In genomic region chr6:53067989-53068874, GRCm38 (mm10) we compare ENCODE assay signal across 8 mouse cellular contexts. TPM values are rescaled to one million over a fixed set of nuclear protein-coding genes. Genes with fewer than 3 reads are reported as not detected.
A peak's percentile ranks its signal among the peaks of the same experiment; 100 is the strongest.
DNase-seq lines count a peak whose midpoint lies in the region; ATAC-seq and TF ChIP-seq lines count a peak whose summit lies in the region.

Jazf1 (minus strand) TSS chr6:53068631.

- TF ChIP-seq CTCF in embryonic fibroblast, embryonic 13.5 days (IDR thresholded peaks at IDR 0.05; ENCODE audit: borderline replicate concordance, insufficient read depth, low read length), result no peak
- no peak for TF ChIP-seq CTCF in kidney, postnatal 0 days (IDR thresholded peaks at IDR 0.05; ENCODE audit: low read depth)
- no peak for TF ChIP-seq CTCF in stomach, postnatal 0 days (IDR thresholded peaks at IDR 0.05; ENCODE audit: low read depth)

- no peak for TF ChIP-seq POLR2A in embryonic fibroblast, embryonic 13.5 days (IDR thresholded peaks at IDR 0.05; ENCODE audit: low read depth, low read length)

- peak within 1 kb of the TSS; percentile 89 for H3K9ac ChIP-seq in heart, embryonic 14.5 days (ENCODE audit: low read length)
- peak within 1 kb of the TSS; percentile 69 for H3K9ac ChIP-seq in kidney, postnatal 0 days (ENCODE audit: low read depth, low read length)
- peak within 1 kb of the TSS; percentile 47; the same call in 1 of the 2 replicates for H3K9ac ChIP-seq in liver, embryonic 13.5 days
- H3K9ac ChIP-seq in stomach, postnatal 0 days (ENCODE audit: low read length), result peak within 1 kb of the TSS; percentile 69

- 0 out of 2 replicates have a peak, but pooled peaks cover 2% of the 10 kb centered on the region for H3K4me1 ChIP-seq in embryonic fibroblast, embryonic 13.5 days (ENCODE audit: control insufficient read depth, insufficient read depth, low read length)
- H3K4me1 ChIP-seq in heart, embryonic 14.5 days (ENCODE audit: control insufficient read depth in 2 of 2, insufficient read depth in 2 of 2, low read length in 2 of 2), result peaks cover 14 to 19% of the 10 kb centered on the region in 2 experiments
- H3K4me1 ChIP-seq in kidney, postnatal 0 days (replicated peaks; ENCODE audit: insufficient read depth, low read length), result no peaks in the 10 kb centered on the region
- H3K4me1 ChIP-seq in liver, embryonic 13.5 days (replicated peaks), result no peaks in the 10 kb centered on the region
- H3K4me1 ChIP-seq in stomach, postnatal 0 days (replicated peaks; ENCODE audit: control insufficient read depth, insufficient read depth), result no peaks in the 10 kb centered on the region

- peak; percentile 39 to 56 for DNase-seq in B cell, adult 2 months
- DNase-seq in adrenal gland, postnatal 36 days, result peak; percentile 73 to 78
- DNase-seq in kidney, postnatal 0 days (ENCODE audit: low spot score), result peak; percentile 36
- DNase-seq in liver, embryonic 13.5 days, result no peak
- DNase-seq in natural killer cell, adult 2 months (ENCODE audit: low spot score in 2 of 2), result peak; percentile 21 to 31
- DNase-seq in stomach, postnatal 0 days (ENCODE audit: low spot score), result peak; percentile 57

- no peak within 1 kb of the TSS for H3K27ac ChIP-seq in embryonic fibroblast, embryonic 13.5 days (ENCODE audit: insufficient read depth, low read length)
- H3K27ac ChIP-seq in heart, embryonic 14.5 days (replicated peaks in 1 of 2; ENCODE audit: control insufficient read depth in 1 of 2, insufficient read depth in 1 of 2, low read depth in 2 of 2, low read length in 2 of 2), result peak within 1 kb of the TSS in 1 of 2 experiments; percentile 82; a peak in 3 of 4 replicates
- H3K27ac ChIP-seq in kidney, postnatal 0 days, result no peak within 1 kb of the TSS
- H3K27ac ChIP-seq in liver, embryonic 13.5 days, result no peak within 1 kb of the TSS
- H3K27ac ChIP-seq in stomach, postnatal 0 days (replicated peaks), result peak within 1 kb of the TSS; percentile 30

- H3K9me3 ChIP-seq in heart, embryonic 14.5 days (ENCODE audit: control insufficient read depth, low read length), result no peaks in the 10 kb centered on the region
- no peaks in the 10 kb centered on the region for H3K9me3 ChIP-seq in kidney, postnatal 0 days (replicated peaks; ENCODE audit: low read length)
- no peaks in the 10 kb centered on the region for H3K9me3 ChIP-seq in liver, embryonic 13.5 days (replicated peaks)
- H3K9me3 ChIP-seq in stomach, postnatal 0 days (ENCODE audit: control insufficient read depth, low read length), result no peaks in the 10 kb centered on the region

- TF ChIP-seq EP300 in stomach, postnatal 0 days (optimal IDR thresholded peaks at IDR 0.05), result no peak

- H3K4me3 ChIP-seq in embryonic fibroblast, embryonic 13.5 days (ENCODE audit: insufficient read depth, low read length), result peak within 1 kb of the TSS; percentile 74
- H3K4me3 ChIP-seq in heart, embryonic 14.5 days (ENCODE audit: control insufficient read depth in 1 of 2, insufficient read depth in 1 of 2, low read depth in 1 of 2, low read length in 2 of 2), result peak within 1 kb of the TSS; percentile 60 to 91
- peak within 1 kb of the TSS; percentile 85 for H3K4me3 ChIP-seq in kidney, postnatal 0 days (replicated peaks; ENCODE audit: low read depth, low read length)
- H3K4me3 ChIP-seq in liver, embryonic 13.5 days (replicated peaks), result peak within 1 kb of the TSS; percentile 64
- peak within 1 kb of the TSS; percentile 75 for H3K4me3 ChIP-seq in stomach, postnatal 0 days (ENCODE audit: low read depth, low read length)

- peaks cover 6% of the 10 kb centered on the region; the same call in 1 of the 2 replicates for H3K36me3 ChIP-seq in heart, embryonic 14.5 days (ENCODE audit: control insufficient read depth, insufficient read depth, low read length)
- no peaks in the 10 kb centered on the region for H3K36me3 ChIP-seq in kidney, postnatal 0 days (ENCODE audit: insufficient read depth, low read length)
- H3K36me3 ChIP-seq in liver, embryonic 13.5 days, result no peaks in the 10 kb centered on the region
- H3K36me3 ChIP-seq in stomach, postnatal 0 days (ENCODE audit: control insufficient read depth, insufficient read depth, low read length), result no peaks in the 10 kb centered on the region

- H3K27me3 ChIP-seq in heart, embryonic 14.5 days (ENCODE audit: control insufficient read depth, insufficient read depth, low read length), result no peaks in the 10 kb centered on the region
- no peaks in the 10 kb centered on the region for H3K27me3 ChIP-seq in kidney, postnatal 0 days (ENCODE audit: insufficient read depth, low read length)
- H3K27me3 ChIP-seq in liver, embryonic 13.5 days, result peaks cover 60% of the 10 kb centered on the region
- no peaks in the 10 kb centered on the region for H3K27me3 ChIP-seq in stomach, postnatal 0 days (ENCODE audit: control insufficient read depth, insufficient read depth, low read length)

- peak; percentile 75 for ATAC-seq in heart, embryonic 14.5 days (ENCODE audit: insufficient number of reproducible peaks, insufficient read depth, low FRiP score, low read depth)
- peak; percentile 72 for ATAC-seq in kidney, postnatal 0 days (replicated peaks; ENCODE audit: low FRiP score, low read depth)
- peak; percentile 48; the same call in 1 of the 2 replicates for ATAC-seq in liver, embryonic 13.5 days (ENCODE audit: low read depth)
- peak; percentile 81 for ATAC-seq in stomach, postnatal 0 days (ENCODE audit: low FRiP score, low TSS enrichment)

- under 1% methylated on average over 62 of the region's 133 CpGs for WGBS in heart, embryonic 14.5 days
- 1% methylated on average over 96 of the region's 133 CpGs for WGBS in kidney, postnatal 0 days
- WGBS in liver, embryonic 13.5 days (ENCODE audit: insufficient replicate concordance), result under 1% methylated on average over 60 of the region's 133 CpGs
- WGBS in stomach, postnatal 0 days, result 1% methylated on average over 38 of the region's 133 CpGs

- H3K4me2 ChIP-seq in heart, embryonic 14.5 days (ENCODE audit: low read length), result peak within 1 kb of the TSS; percentile 79
- peak within 1 kb of the TSS; percentile 96 for H3K4me2 ChIP-seq in kidney, postnatal 0 days (ENCODE audit: low read length)
- H3K4me2 ChIP-seq in liver, embryonic 13.5 days, result peak within 1 kb of the TSS; percentile 76
- H3K4me2 ChIP-seq in stomach, postnatal 0 days (replicated peaks; ENCODE audit: low read depth), result peak within 1 kb of the TSS; percentile 95

RNA-seq across cellular contexts. Expression of gene Jazf1, which starts in this region (rescaled TPM):
- total RNA-seq in adrenal gland, postnatal 36 days (2021), result 1 to 10 TPM; 4.0 to 5.7 TPM
- 3.2 and 8.8 TPM in 2 replicates for polyA plus RNA-seq in embryonic fibroblast, embryonic 13.5 days (2011; ENCODE audit: insufficient read length, low read depth, missing spikeins)
- 15.6 and 17.4 TPM in 2 replicates for polyA plus RNA-seq in heart, embryonic 14.5 days (2014; fragmentation: Nextera tagmentation; extraction: Ambion mirVana)
- 3.2 and 3.7 TPM in 2 replicates for polyA plus RNA-seq in kidney, postnatal 0 days (2015; fragmentation: Nextera tagmentation; extraction: Ambion mirVana)
- 1.4 and 1.7 TPM in 2 replicates for polyA plus RNA-seq in liver, embryonic 13.5 days (2015; fragmentation: Nextera tagmentation; extraction: Ambion mirVana)
- polyA plus RNA-seq in stomach, postnatal 0 days (2015; fragmentation: Nextera tagmentation; extraction: Ambion mirVana), result 5.1 and 5.8 TPM in 2 replicates
